Mouse (Mus musculus) regulatory T cell (primary cell): ENCODE measurements at regions not wholly inside any gene's neighbourhood (a gene's known extent, or its start where the extent isn't known, plus 50 kb on each side); places are given as distances from the start of the nearest gene placed in this dataset.

ENCODE experiments used
- in situ Hi-C: fragments of 300-600 bp; cut with MboI, MseI; formaldehyde crosslinking; loops from one replicate; pipeline ENCODE4 v1.15.1; 2025; ENCODE audit warnings: high pct_unique_total_duplicates

DNA sequence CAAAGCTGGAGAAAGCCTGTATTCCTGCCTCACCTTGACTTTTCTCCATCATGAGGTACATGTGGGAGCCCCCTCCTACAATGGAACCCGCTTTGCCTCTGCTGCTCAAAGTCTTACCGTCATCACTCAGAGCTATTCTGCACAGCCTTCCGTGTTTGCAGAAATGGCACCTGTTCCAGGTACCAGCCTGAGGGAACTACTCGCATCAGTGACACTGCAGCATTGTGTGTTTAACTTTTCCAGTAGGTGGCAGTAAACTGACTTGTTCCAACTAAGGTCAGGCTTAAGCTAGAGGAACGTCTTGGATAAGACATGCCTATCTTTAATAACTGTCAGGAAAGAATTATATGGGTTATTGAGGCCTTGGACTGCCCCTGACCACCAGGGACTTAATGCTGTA lies 71.4 kb downstream of the Fam173b start:
- in situ Hi-C loops, result no loop called here

DNA sequence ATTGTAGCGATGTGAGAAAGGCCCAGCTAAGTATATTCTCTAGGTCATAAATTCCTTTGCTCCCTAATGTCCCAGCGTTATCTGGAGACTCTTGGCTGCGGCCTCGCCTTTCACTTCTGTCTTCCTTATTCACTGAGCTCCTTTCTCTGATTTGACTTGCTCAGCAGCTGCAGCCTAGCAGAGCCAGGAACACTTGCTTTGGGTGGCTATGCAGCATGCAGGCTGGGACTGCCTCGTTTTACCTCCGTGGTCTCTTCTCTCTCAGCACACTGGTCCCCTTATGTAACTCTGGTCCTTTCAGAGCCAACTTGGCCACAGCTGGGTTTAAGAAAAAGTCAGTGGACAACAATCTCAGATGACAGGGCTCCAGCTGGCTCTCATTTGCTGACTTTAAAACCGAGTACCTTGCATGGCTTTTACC lies 75.1 kb downstream of the Fam173b start:
- in situ Hi-C loops, result no loop called here

DNA sequence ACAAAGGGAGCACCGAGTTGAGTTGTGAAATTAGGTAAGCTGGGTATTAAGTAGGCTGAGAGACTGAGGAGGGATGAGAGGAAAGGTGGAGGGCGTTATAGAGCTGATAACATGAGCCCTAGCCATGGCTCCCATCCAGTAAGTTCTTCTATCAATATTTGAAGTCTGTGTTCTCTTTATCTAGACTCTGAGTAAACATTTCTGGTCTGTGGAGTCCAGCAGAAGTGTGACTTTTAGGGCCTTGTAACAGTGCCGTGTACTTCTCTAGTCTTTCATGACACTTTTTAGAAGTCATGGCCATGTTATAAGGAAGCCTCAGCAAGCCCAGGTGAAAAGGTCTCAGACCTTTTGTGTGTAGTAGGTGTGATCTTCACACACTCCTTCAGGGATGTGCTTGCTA lies 91.5 kb downstream of the Fam173b start:
- in situ Hi-C loops, result no loop called here

- in situ Hi-C loops, result no loop called here
Observed at GRCm38 (mm10) chr15:31694877-31695671, 93.4 kb downstream of the Fam173b start.

GRCm38 (mm10) chr15:31703400-31703799 lies 101.7 kb downstream of the Fam173b start:
- in situ Hi-C loops, result no loop called here

DNA sequence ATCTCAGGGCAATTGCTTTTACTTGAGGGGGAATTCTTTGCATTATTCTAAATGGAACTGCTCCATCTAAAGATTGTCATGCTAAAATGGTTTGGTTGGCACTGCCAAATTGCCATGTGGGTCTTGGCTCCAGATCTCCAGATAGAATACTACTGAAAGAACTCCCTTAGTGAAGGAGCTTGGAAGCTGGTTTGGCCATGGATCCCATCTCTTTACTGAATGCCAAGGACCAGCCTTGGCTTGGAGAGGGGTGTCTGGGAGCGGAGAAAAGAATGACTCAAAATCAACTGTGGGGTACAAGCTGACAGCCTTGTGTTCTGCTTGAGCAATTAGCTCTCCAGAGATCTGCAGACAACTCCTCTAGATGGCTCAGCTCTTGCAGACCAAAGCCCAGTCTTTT lies 105.8 kb downstream of the Fam173b start:
- in situ Hi-C loops, result no loop called here

- in situ Hi-C loops, result no loop called here
Observed at GRCm38 (mm10) chr15:31721019-31721418, 119.4 kb downstream of the Fam173b start.

DNA sequence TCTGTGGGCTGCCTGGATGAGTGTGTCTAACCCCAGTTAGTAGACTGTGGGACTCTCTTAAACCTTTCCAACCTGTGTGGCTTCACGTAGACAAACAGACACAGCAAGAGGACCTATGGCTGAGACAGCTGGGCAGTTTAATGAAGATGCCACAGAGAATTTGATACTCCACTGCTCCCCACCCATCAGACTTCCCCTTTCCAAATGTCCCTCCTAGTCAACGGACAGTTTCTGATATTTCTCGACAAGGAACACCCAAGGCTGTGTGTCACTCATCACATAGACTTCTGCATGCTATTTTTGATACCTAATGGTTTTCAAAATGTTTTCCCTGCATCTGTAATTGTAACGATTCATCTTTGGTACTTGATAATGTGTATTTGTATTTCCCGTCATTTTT lies 120.8 kb downstream of the Fam173b start:
- in situ Hi-C loops, result no loop called here

GRCm38 (mm10) chr15:31724252-31724651 lies 122.6 kb downstream of the Fam173b start:
- in situ Hi-C loops, result no loop called here

DNA sequence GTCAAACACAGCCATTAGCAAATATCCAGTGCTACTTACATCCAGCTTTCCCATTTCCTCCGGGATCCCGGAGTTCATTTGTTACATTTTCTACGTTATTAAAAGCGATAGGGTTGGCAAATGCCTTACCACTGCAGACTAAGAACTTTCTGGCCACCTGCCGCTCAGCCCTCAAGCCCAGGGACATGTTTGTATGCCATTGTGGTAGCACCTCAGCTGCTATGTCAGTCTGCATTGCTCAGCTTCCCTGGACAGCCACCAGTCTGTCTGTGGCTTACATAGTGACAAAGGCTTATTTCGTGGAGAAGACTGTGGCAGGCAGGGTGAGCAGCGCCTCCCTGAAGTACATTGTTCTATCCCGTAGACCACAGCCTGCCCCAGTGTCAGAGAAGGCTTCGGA lies 127.5 kb downstream of the Fam173b start:
- in situ Hi-C loops, result no loop called here

DNA sequence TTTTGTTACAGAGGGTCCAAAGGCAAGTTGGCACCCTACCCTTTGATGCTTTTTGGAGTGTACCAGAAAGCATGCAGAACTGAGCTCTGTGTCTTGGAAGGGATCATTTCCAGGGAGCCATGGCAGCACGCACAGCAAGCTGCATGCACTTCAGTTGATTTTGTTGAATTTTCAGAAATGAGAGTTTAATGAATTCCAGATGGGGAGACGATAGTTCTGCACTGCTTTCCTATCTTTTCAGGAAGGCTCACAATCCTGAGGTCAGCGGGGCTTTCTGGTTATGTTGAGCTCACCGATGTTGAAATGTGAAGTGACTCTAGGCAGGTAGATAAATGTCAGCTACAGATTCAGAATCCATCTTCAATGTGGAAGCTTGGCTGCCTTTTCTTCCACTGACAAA lies 140.0 kb downstream of the Fam173b start:
- in situ Hi-C loops, result no loop called here

DNA sequence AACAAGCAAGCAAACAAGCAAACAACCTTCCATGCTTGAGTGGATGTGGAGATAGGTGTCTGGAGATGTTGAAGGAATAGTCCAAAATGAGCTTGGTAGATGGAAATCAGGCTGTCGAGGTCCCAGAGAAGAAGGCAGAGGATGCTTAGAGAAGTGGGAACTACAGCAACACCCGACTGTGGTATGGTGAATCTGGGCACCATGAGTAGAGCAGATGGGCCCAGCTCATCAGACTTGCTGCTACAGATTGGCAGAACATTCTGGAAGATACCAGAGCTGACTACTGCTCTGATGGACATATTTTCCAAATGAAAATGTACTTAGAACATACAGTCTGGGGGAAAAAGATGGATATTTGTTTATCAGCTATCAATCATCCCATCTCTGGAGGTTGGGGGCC lies 142.9 kb downstream of the Fam173b start:
- in situ Hi-C loops, result no loop called here

GRCm38 (mm10) chr15:31752632-31753031 lies 151.0 kb downstream of the Fam173b start:
- in situ Hi-C loops, result no loop called here

GRCm38 (mm10) chr15:31753578-31754281 lies 152.1 kb downstream of the Fam173b start:
- in situ Hi-C loops, result no loop called here

DNA sequence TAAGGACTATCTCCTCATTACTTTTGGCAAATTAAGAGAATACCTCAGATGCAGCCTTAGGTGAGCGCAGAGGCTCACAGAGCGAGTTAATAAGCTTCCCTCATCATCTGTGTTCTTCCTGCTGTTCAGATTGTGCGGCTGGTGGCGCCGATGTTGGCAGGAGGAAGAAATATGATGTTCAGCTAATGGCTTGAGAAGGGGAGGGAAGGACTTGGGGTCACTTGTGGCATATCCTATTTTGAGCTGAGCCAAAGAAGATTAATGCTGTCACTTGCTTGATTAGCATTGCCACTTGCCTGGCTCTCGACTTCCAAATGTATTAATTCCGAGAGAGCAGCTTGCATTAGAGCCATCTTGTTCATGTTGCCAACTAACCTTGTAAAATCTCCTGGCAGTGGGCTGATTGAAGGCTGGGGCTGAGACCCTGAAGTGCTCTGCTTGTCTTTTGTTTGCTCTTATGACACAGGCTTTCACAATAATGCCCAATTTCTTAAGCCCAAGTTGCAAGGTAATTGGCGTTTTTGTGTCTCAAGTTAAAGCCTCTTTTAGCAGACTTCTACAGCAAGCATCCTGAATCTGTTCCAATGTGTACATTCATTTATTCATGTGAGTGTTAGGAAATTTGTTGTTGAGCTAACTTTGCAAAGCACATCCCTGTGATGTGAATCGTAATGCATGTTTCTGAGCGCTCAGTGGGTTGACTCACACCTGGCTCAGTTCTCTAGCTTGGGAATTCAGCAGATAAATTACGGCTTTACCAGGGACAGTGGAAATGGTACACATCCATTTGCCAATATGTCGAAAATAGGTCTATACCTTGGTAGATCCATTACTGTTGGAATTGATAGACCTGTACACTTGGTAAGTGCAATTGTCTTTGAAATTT lies 167.6 kb downstream of the Fam173b start:
- in situ Hi-C loops, result loop anchor here (5.0 to 10.0 kb wide), 2 partner anchors 33 to 984 kb away; no protein-coding TSS in a partner anchor

DNA sequence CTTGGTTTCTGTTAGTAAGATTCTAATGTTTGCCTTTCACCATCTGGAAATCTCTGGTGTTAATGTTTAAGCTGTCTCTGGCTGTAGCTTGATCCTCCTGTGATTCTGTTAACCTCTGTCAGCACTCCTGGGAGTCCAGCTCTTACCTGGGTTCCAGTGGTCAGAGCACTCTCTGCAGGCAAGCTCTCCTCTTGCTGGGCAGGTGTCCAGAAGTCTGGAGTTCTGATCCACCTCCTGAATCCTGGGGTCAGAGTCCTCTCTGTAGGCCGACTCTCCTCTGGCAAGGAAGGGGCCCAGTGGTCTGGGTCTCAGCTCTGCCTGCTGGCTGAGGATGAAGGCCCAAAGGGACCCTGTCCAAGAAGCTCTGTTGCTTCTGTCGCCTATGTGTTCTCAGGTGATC lies 181.4 kb downstream of the Fam173b start:
- in situ Hi-C loops, result no loop called here

- in situ Hi-C loops, result no loop called here
Observed at GRCm38 (mm10) chr15:31785022-31785421, 183.4 kb downstream of the Fam173b start.

DNA sequence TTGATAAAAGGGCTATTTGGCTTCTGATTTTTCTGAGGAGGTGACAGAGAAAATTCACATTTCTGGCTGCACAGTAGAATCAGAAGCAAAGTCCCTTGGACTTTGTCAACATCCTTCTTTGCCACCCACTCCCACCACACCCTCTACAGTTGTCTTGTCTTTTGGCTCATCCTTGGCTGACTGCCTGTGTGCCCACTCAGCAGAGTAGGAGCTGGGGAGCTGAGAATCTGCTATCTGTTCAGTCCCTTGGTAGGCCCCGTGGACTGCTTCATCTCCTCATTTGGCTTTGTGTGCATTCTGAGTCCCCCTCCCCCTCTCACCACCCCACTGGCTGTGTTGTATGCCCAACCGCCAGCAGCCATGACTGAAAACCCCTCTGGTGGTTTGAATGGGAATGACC lies 197.2 kb downstream of the Fam173b start:
- in situ Hi-C loops, result no loop called here

- in situ Hi-C loops, result no loop called here
Observed at GRCm38 (mm10) chr15:31805522-31805921, 203.9 kb downstream of the Fam173b start.

- in situ Hi-C loops, result no loop called here
Observed at GRCm38 (mm10) chr15:31815551-31815950, 213.9 kb downstream of the Fam173b start.

GRCm38 (mm10) chr15:31819219-31819618 lies 217.6 kb downstream of the Fam173b start:
- in situ Hi-C loops, result no loop called here

GRCm38 (mm10) chr15:31827219-31827618 lies 225.6 kb downstream of the Fam173b start:
- in situ Hi-C loops, result no loop called here
